Mouse (Mus musculus): ENCODE data around the gene Pcid2. TPM values are rescaled to one million over a fixed set of nuclear protein-coding genes. Genes with fewer than 3 reads are reported as not detected.

Pcid2 gene
- polyA plus RNA-seq, 2 experiments = 34.8 to 35.9 TPM

DNA sequence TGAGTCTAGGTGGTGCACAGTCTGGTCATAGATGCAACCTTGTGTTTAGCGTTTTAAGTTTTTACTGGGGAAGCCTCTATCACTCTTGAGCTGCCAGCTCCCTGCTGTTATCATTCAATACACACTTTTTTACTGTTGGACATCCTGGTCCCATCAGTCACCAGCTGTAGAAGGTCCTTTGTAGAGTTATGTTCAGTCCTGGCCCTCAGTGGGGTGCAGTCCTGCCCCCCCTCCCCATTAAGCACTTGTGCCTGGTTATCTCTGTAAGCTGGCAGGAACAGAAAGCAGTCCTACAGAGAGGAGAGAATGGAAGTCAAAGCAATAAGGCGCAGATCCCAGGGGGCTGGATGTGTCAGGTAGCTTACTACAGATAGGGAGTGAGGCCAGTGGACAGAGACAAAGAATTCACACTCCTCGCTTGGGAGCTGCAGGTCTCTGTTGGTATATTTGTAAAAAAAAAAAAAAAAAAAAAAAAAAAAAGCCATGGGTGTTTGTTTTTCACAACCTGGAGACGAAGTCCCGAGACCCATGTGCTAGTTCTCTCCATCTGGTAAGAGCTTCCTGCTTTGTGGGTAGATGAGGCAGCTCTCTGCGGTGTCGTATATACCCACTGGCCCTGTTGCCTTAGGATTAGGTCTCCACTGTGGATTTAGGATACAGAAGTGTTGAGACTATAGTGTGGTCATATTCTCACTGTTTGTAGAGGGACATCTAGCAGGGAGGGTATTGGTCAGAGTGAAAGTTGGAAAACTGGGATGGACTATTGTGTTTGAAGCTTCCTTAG is 15.8 kb upstream of the Pcid2 start:
- H3K4me3 ChIP-seq (replicated peaks; ENCODE audit: low read length) = no peak overlapping the region

DNA sequence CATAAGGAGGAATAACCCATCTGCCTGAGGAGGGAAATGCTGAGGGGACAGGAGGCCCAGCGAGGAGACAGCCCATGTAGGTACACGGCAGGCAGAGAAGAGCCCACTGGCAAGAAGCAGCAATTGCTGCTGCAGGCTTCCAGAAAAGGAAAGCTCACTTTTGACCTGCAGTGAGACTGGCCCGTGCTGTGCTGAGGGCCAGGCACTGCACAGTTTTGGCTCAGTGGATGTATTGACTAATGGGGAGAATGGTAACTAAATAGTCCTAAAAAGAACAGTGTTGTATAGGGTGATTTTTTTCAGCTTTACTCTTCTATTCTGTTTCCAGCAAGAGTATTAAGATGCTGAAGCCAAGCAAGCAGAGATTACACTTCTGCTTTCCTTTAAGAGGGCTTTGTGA is 13.3 kb upstream of the Pcid2 start:
- 93% methylated on average over 3 of the region's 3 CpGs for WGBS
- Histone ChIP-seq H3K4me1 (ENCODE audit: control insufficient read depth, insufficient read depth, low read length) (no peaks in the 10 kb centered on the region), H3K27me3 (ENCODE audit: control insufficient read depth, insufficient read depth, low read length) (no peaks in the 10 kb centered on the region), H3K4me2 (replicated peaks; ENCODE audit: low read depth, low read length, severe bottlenecking) (no peak overlapping the region), H3K9me3 (ENCODE audit: control insufficient read depth, low read length) (no peaks in the 10 kb centered on the region), H3K27ac (replicated peaks; ENCODE audit: low read depth, low read length) (no peak overlapping the region), H3K4me3 (replicated peaks; ENCODE audit: low read length) (no peak overlapping the region), H3K9ac (ENCODE audit: low read depth, low read length, severe bottlenecking) (no peak overlapping the region), H3K36me3 (ENCODE audit: control insufficient read depth, insufficient read depth, low read length) (peaks cover 66% of the 10 kb centered on the region)
- ATAC-seq (ENCODE audit: low FRiP score, low read depth) (no peak), DNase-seq (ENCODE audit: low spot score) (no peak)
- no peak for TF ChIP-seq POLR2A (IDR thresholded peaks at IDR 0.05; ENCODE audit: borderline replicate concordance, extremely low read depth, insufficient read depth, insufficient read length)

More for the DNA sequence above, 15.8 kb upstream of the Pcid2 start:
- Histone ChIP-seq H3K4me1 (ENCODE audit: control insufficient read depth, insufficient read depth, low read length) (no peaks in the 10 kb centered on the region), H3K9ac (ENCODE audit: low read depth, low read length, severe bottlenecking) (no peak overlapping the region), H3K27me3 (ENCODE audit: control insufficient read depth, insufficient read depth, low read length) (no peaks in the 10 kb centered on the region), H3K27ac (replicated peaks; ENCODE audit: low read depth, low read length) (no peak overlapping the region), H3K4me2 (replicated peaks; ENCODE audit: low read depth, low read length, severe bottlenecking) (no peak overlapping the region), H3K9me3 (ENCODE audit: control insufficient read depth, low read length) (no peaks in the 10 kb centered on the region), H3K36me3 (ENCODE audit: control insufficient read depth, insufficient read depth, low read length) (peaks cover 76% of the 10 kb centered on the region)
- TF ChIP-seq POLR2A (IDR thresholded peaks at IDR 0.05; ENCODE audit: borderline replicate concordance, extremely low read depth, insufficient read depth, insufficient read length) = no peak
- no peak for ATAC-seq (ENCODE audit: low FRiP score, low read depth)
- WGBS = 93% methylated on average over 7 of the region's 7 CpGs
- DNase-seq (ENCODE audit: low spot score) = no peak

DNA sequence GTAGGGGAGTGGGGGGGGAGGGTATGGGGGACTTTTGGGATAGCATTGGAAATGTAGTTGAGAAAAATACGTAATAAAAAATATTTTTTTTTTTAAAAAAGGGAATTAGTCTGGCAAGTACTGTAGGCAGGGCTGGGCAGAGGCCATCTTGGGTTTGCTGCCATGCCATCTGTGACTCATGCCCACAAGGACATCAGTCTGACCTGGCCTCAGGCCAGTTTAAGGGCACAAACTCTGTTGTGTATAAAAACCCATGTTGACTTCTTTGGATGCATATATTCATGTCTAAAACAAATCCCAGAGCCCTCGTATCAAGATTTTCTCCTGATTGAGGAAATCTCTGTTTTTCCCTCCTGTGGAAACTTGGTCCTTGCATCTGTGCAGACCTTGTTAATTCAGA is 11.8 kb upstream of the Pcid2 start:
- ATAC-seq (ENCODE audit: low FRiP score, low read depth) (no peak), DNase-seq (ENCODE audit: low spot score) (no peak)
- H3K36me3 ChIP-seq (ENCODE audit: control insufficient read depth, insufficient read depth, low read length) = peaks cover 56% of the 10 kb centered on the region

DNA sequence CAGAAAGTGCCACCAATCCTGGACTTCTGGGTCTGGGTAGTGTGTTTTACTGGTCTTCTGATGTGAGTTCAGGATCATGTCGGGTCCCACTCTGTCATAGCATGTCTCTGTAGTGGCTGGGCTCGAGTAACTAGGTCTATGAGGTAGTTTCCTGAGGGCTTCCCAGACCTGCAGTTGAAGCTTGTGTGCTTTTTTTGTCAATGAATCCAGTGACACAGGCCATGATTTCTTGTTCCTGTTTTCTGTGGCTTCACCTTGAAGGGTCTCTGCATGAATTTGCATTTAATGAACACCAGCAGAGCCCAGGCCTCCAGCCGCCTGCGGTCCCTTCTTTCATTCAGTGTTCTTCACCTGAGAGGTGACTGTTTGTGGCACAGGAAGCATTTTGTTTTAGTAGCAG is 8.0 kb upstream of the Pcid2 start:
- no peak for ATAC-seq (ENCODE audit: low FRiP score, low read depth)

More for the DNA sequence above, 11.8 kb upstream of the Pcid2 start:
- TF ChIP-seq POLR2A (IDR thresholded peaks at IDR 0.05; ENCODE audit: borderline replicate concordance, extremely low read depth, insufficient read depth, insufficient read length) = no peak
- 98% methylated on average over 2 of the region's 2 CpGs for WGBS
- H3K27ac ChIP-seq (replicated peaks; ENCODE audit: low read depth, low read length) = no peak overlapping the region
- H3K9ac ChIP-seq (ENCODE audit: low read depth, low read length, severe bottlenecking) = no peak overlapping the region
- H3K4me3 ChIP-seq (replicated peaks; ENCODE audit: low read length) = no peak overlapping the region
- no peaks in the 10 kb centered on the region for H3K27me3 ChIP-seq (ENCODE audit: control insufficient read depth, insufficient read depth, low read length)
- H3K4me2 ChIP-seq (replicated peaks; ENCODE audit: low read depth, low read length, severe bottlenecking) = no peak overlapping the region
- H3K9me3 ChIP-seq (ENCODE audit: control insufficient read depth, low read length) = no peaks in the 10 kb centered on the region
- no peaks in the 10 kb centered on the region for H3K4me1 ChIP-seq (ENCODE audit: control insufficient read depth, insufficient read depth, low read length)

DNA sequence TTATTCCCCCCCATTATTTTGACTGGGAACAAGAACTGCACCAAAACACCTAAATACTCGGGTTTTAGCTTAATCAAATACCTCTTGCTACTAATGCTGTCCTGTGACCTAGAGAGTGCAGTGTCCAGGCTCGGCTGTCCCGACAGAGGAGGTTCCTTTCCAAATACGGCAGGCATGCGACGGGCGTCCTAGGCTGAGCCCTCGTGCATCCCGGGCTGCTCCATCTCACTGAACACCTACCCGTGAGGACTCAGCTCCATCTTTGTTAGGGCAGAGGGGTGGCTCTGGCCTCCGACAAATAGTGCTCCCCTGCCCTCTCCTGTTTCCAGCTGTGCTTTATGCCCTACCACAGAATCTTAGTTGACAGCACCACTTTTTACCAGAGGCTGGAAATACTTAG is 6.7 kb upstream of the Pcid2 start:
- H3K36me3 ChIP-seq (ENCODE audit: control insufficient read depth, insufficient read depth, low read length) = peaks cover 26% of the 10 kb centered on the region
- H3K4me3 ChIP-seq (replicated peaks; ENCODE audit: low read length) = no peak overlapping the region
- H3K27ac ChIP-seq (replicated peaks; ENCODE audit: low read depth, low read length) = no peak overlapping the region
- H3K4me1 ChIP-seq (ENCODE audit: control insufficient read depth, insufficient read depth, low read length) = no peaks in the 10 kb centered on the region
- whole genome bisulfite sequencing = 88% methylated on average over 11 of the region's 11 CpGs
- DNase-seq (ENCODE audit: low spot score) (no peak), ATAC-seq (ENCODE audit: low FRiP score, low read depth) (no peak)
- no peaks in the 10 kb centered on the region for H3K27me3 ChIP-seq (ENCODE audit: control insufficient read depth, insufficient read depth, low read length)
- no peak overlapping the region for H3K4me2 ChIP-seq (replicated peaks; ENCODE audit: low read depth, low read length, severe bottlenecking)
- no peaks in the 10 kb centered on the region for H3K9me3 ChIP-seq (ENCODE audit: control insufficient read depth, low read length)
- TF ChIP-seq POLR2A (IDR thresholded peaks at IDR 0.05; ENCODE audit: borderline replicate concordance, extremely low read depth, insufficient read depth, insufficient read length) = no peak
- no peak overlapping the region for H3K9ac ChIP-seq (ENCODE audit: low read depth, low read length, severe bottlenecking)

More for the DNA sequence above, 8.0 kb upstream of the Pcid2 start:
- WGBS = 84% methylated on average over 4 of the region's 4 CpGs
- no peaks in the 10 kb centered on the region for H3K9me3 ChIP-seq (ENCODE audit: control insufficient read depth, low read length)
- no peak for TF ChIP-seq POLR2A (IDR thresholded peaks at IDR 0.05; ENCODE audit: borderline replicate concordance, extremely low read depth, insufficient read depth, insufficient read length)
- no peaks in the 10 kb centered on the region for H3K4me1 ChIP-seq (ENCODE audit: control insufficient read depth, insufficient read depth, low read length)
- H3K36me3 ChIP-seq (ENCODE audit: control insufficient read depth, insufficient read depth, low read length) = peaks cover 30% of the 10 kb centered on the region
- H3K4me3 ChIP-seq (replicated peaks; ENCODE audit: low read length) = no peak overlapping the region
- H3K4me2 ChIP-seq (replicated peaks; ENCODE audit: low read depth, low read length, severe bottlenecking) = no peak overlapping the region
- H3K27me3 ChIP-seq (ENCODE audit: control insufficient read depth, insufficient read depth, low read length) = no peaks in the 10 kb centered on the region
- H3K9ac ChIP-seq (ENCODE audit: low read depth, low read length, severe bottlenecking) = no peak overlapping the region
- no peak overlapping the region for H3K27ac ChIP-seq (replicated peaks; ENCODE audit: low read depth, low read length)
- no peak for DNase-seq (ENCODE audit: low spot score)
